Mouse (Mus musculus) forebrain, embryonic 16.5 days (tissue): ENCODE results near the gene Olfr1180. TPM values are rescaled to one million over a fixed set of nuclear protein-coding genes. Genes with fewer than 3 reads are reported as not detected.
"Not testable (repeated sequence)": the region's sequence is repeated elsewhere in the genome, so short reads cannot be mapped to it uniquely, and the experiment has no call there.

Experiments used
- ATAC-seq: fragments of 200-750 bp; cut with Nextera tagmentation; 2 replicates; pipeline ENCODE4 v1.8.0; 2017; ENCODE audit warnings: mild to moderate bottlenecking, moderate library complexity
- H3K27ac ChIP-seq: fragments of 300-500 bp; sonication (generic); 2 replicates; pipeline ENCODE4 v1.5.1; 2014; ENCODE audit warnings: low read length, control low read depth
- H3K27me3 ChIP-seq: fragments of 300-500 bp; sonication (generic); replicated peaks from 2 replicates; pipeline ENCODE4 v1.6.1; 2014; ENCODE audit warnings: low read length; ENCODE audit not compliant: control insufficient read depth, insufficient read depth
- H3K36me3 ChIP-seq: fragments of 300-500 bp; sonication (generic); 2 replicates; pipeline ENCODE4 v1.6.1; 2014; ENCODE audit not compliant: control insufficient read depth, insufficient read depth
- H3K4me1 ChIP-seq: fragments of 300-500 bp; sonication (generic); replicated peaks from 2 replicates; pipeline ENCODE4 v1.6.1; 2014; ENCODE audit warnings: low read length; ENCODE audit not compliant: control insufficient read depth, insufficient read depth
- H3K4me2 ChIP-seq: fragments of 300-500 bp; sonication (generic); 2 replicates; pipeline ENCODE4 v1.6.1; 2014; ENCODE audit warnings: mild to moderate bottlenecking, low read length, control low read depth
- H3K4me3 ChIP-seq: fragments of 300-500 bp; sonication (generic); replicated peaks from 2 replicates; pipeline ENCODE4 v1.5.1; 2014; ENCODE audit warnings: mild to moderate bottlenecking, low read length, control low read depth
- H3K9ac ChIP-seq: fragments of 300-500 bp; sonication (generic); replicated peaks from 2 replicates; pipeline ENCODE4 v1.6.1; 2014; ENCODE audit warnings: low read depth, low read length, control low read depth
- H3K9me3 ChIP-seq: fragments of 300-500 bp; sonication (generic); 2 replicates; pipeline ENCODE4 v1.6.1; 2016; ENCODE audit warnings: low read length; ENCODE audit not compliant: control insufficient read depth
- WGBS: fragments of 180-500 bp; shearing (Covaris S2); extraction: QIAGEN DNeasy Blood & Tissue Kit; methylation state at CpG from one replicate; pipeline ENCODE4 v1.1.7; 2014; 5-methylcytosine and 5-hydroxymethylcytosine counted together
- polyA plus RNA-seq: library from polyadenylated mRNA; unstranded; fragments of >200 nt; fragmentation: Nextera tagmentation; extraction: Ambion mirVana; gene quantifications from 2 replicates; pipeline ENCODE4 v1.2.1, GENCODE M21; 2015

Olfr1180 gene
- not detected in 2 replicates for polyA plus RNA-seq

- Histone ChIP-seq H3K9me3 (no peaks in the 10 kb centered on the region), H3K4me2 (no peak within 1 kb of the TSS), H3K27ac (no peak within 1 kb of the TSS), H3K4me1 (no peaks in the 10 kb centered on the region), H3K9ac (no peak within 1 kb of the TSS), H3K36me3 (no peaks in the 10 kb centered on the region), H3K4me3 (no peak within 1 kb of the TSS), H3K27me3 (no peaks in the 10 kb centered on the region)
- no peak for ATAC-seq
- 83% methylated on average over 2 of the region's 2 CpGs for WGBS
Observed at GRCm38 (mm10) chr2:88419051-88419450, at the start of gene Olfr1180. Gene Olfr1180 (minus strand): TSS chr2:88419151.

- H3K9ac ChIP-seq, ATAC-seq, H3K9me3 ChIP-seq, H3K36me3 ChIP-seq, H3K27ac ChIP-seq, H3K27me3 ChIP-seq, H3K4me2 ChIP-seq, H3K4me3 ChIP-seq, H3K4me1 ChIP-seq: not testable (repeated sequence)
- WGBS = 94% methylated on average over 1 of the region's 1 CpGs
Observed at GRCm38 (mm10) chr2:88454567-88454966, 35.6 kb upstream of the Olfr1180 start, which contains the start of gene Olfr1183. Gene Olfr1183 (plus strand): TSS chr2:88454867.

DNA sequence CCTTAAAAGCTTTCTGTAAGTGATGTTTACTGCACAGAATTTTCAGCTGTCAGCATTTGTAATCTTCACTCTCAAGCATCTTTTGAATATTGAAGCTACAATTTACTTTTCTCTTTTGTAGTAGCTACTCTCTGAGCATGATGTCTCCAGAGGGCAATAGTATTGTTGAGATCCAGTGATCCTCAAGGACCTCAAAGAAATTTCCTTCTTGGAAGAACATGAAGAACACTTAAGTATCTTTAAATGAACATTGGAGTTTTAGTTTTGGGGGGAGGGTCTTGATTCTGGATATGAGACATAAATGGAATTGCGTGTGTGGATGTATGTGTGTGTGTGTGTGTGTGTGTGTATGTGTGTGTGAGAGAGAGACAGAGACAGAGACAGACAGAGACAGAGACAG, 30.1 kb upstream of the Olfr1180 start, which contains the start of gene Gm13757:
TSS of gene Gm13757 (minus strand) at position 101 of the 400 bp plus-strand sequence.
- H3K4me2 ChIP-seq = no peak within 1 kb of the TSS
- no peaks in the 10 kb centered on the region for H3K27me3 ChIP-seq
- H3K9ac ChIP-seq = no peak within 1 kb of the TSS
- 90% methylated on average over 1 of the region's 1 CpGs for WGBS
- no peaks in the 10 kb centered on the region for H3K4me1 ChIP-seq
- ATAC-seq = no peak
- H3K27ac ChIP-seq = no peak within 1 kb of the TSS
- no peaks in the 10 kb centered on the region for H3K9me3 ChIP-seq
- no peaks in the 10 kb centered on the region for H3K36me3 ChIP-seq
- H3K4me3 ChIP-seq = no peak within 1 kb of the TSS

DNA sequence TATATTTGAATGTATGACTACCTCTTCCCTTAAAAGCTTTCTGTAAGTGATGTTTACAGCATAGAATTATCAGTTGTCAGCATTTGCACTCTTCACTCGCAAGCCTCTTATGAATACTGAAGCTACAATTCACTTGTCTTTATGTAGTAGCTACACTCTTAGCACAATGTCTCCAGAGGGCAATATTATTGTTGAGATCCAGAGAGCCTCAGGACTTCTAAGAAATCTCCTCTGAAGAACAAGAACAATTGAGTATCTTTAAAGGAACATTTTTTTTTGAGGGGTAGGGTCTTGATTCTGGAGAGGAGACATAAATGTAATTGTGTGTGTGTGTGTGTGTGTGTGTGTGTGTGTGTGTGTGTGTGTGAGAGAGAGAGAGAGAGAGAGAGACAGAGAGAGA, 7.1 kb upstream of the Olfr1180 start, which contains the start of gene Olfr1181:
TSS of gene Olfr1181 (minus strand) at position 101 of the 400 bp plus-strand sequence.
- ATAC-seq = no peak

DNA sequence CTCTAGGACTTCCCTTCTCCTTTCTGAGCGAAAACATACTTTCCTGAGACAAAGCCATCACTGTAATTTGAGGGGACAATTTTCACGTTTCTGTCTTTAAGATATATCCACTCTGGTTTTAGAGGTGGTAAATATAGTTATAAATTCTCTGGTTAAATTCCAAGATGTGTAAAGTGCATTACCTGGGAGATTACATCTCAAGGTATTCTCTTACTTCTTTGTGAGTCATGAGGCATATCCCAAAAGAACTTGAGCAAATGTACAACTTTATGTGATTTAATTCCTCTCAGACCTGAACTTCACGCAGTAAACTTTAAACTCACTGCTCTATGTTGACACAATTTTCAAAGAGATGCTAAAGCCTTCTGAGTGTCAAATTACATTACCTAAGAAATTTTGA, 12.6 kb downstream of the Olfr1180 start, which contains the start of gene Olfr1179:
TSS of gene Olfr1179 (minus strand) at position 101 of the 400 bp plus-strand sequence.
- Histone ChIP-seq H3K9me3 (no peaks in the 10 kb centered on the region), H3K4me1 (no peaks in the 10 kb centered on the region), H3K27ac (no peak within 1 kb of the TSS), H3K9ac (no peak within 1 kb of the TSS), H3K27me3 (no peaks in the 10 kb centered on the region), H3K4me2 (no peak within 1 kb of the TSS), H3K4me3 (no peak within 1 kb of the TSS), H3K36me3 (no peaks in the 10 kb centered on the region)
- no peak for ATAC-seq
- 85% methylated on average over 3 of the region's 3 CpGs for WGBS

More for the DNA sequence above, 7.1 kb upstream of the Olfr1180 start, which contains the start of gene Olfr1181:
- H3K27me3 ChIP-seq = no peaks in the 10 kb centered on the region
- no peak within 1 kb of the TSS for H3K27ac ChIP-seq
- WGBS = 96% methylated on average over 1 of the region's 1 CpGs
- no peaks in the 10 kb centered on the region for H3K36me3 ChIP-seq
- H3K4me3 ChIP-seq = no peak within 1 kb of the TSS
- H3K4me2 ChIP-seq = no peak within 1 kb of the TSS
- H3K9ac ChIP-seq = no peak within 1 kb of the TSS
- H3K9me3 ChIP-seq = no peaks in the 10 kb centered on the region
- H3K4me1 ChIP-seq = no peaks in the 10 kb centered on the region

DNA sequence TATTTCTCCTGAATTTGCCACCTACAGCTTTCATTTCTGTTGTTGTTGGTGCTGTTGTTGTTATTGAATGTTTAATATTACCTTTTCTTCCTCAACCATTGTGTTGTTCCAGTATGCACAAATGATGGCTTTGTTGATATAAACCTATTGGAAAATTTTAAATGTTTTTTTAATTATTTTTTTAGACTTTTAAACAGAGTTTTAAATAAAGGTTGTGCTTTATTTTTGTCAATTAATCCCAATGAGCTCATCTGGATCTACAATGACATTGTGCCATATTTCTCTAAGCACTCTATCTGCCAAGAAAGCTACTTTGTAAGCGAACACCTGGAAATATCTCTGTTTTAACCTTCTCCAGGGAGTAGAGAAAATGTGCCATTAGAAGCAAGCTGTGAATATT, 32.2 kb downstream of the Olfr1180 start, which contains the start of gene Olfr1178:
TSS of gene Olfr1178 (plus strand) at position 301 of the 400 bp plus-strand sequence.
- Histone ChIP-seq H3K27ac (no peak within 1 kb of the TSS), H3K4me1 (no peaks in the 10 kb centered on the region), H3K9ac (no peak within 1 kb of the TSS), H3K4me3 (no peak within 1 kb of the TSS), H3K27me3 (no peaks in the 10 kb centered on the region), H3K4me2 (no peak within 1 kb of the TSS), H3K9me3 (no peaks in the 10 kb centered on the region), H3K36me3 (no peaks in the 10 kb centered on the region)
- no peak for ATAC-seq
- WGBS = 85% methylated on average over 1 of the region's 1 CpGs

Other genes starting within 250 kb of the Olfr1180 start
- gene Olfr1168, start 237.3 kb downstream of the Olfr1180 start, polyA plus RNA-seq = not detected in 2 replicates
- not detected in 2 replicates for gene Olfr1170, start 190.8 kb downstream of the Olfr1180 start, polyA plus RNA-seq
- gene Olfr1173, start 139.3 kb downstream of the Olfr1180 start, polyA plus RNA-seq = not detected in 2 replicates
- gene Olfr1174-ps, start 104.0 kb downstream of the Olfr1180 start, polyA plus RNA-seq = not detected in 2 replicates
- not detected in 2 replicates for gene Olfr1175-ps, start 91.9 kb downstream of the Olfr1180 start, polyA plus RNA-seq
- not detected in 2 replicates for gene Olfr1176, start 82.4 kb downstream of the Olfr1180 start, polyA plus RNA-seq
- not detected in 2 replicates for gene Olfr1177-ps, start 72.7 kb downstream of the Olfr1180 start, polyA plus RNA-seq
- gene Olfr1178, start 32.1 kb downstream of the Olfr1180 start, polyA plus RNA-seq = not detected in 2 replicates
- gene Olfr1179, start 12.7 kb downstream of the Olfr1180 start, polyA plus RNA-seq = not detected in 2 replicates
- gene Olfr1181, start 7.0 kb upstream of the Olfr1180 start, polyA plus RNA-seq = not detected in 2 replicates
- gene Gm13757, start 30.0 kb upstream of the Olfr1180 start, polyA plus RNA-seq = not detected in 2 replicates
- gene Olfr1183, start 35.7 kb upstream of the Olfr1180 start, polyA plus RNA-seq = not detected in 2 replicates
- not detected in 2 replicates for gene Olfr1184, start 64.4 kb upstream of the Olfr1180 start, polyA plus RNA-seq
- not detected in 2 replicates for gene Olfr1185-ps1, start 74.2 kb upstream of the Olfr1180 start, polyA plus RNA-seq
- gene Olfr1186, start 99.4 kb upstream of the Olfr1180 start, polyA plus RNA-seq = not detected in 2 replicates
- not detected in 2 replicates for gene Olfr1188, start 137.8 kb upstream of the Olfr1180 start, polyA plus RNA-seq
- gene Olfr1189, start 167.3 kb upstream of the Olfr1180 start, polyA plus RNA-seq = not detected in 2 replicates
- not detected in 2 replicates for gene Olfr1191-ps1, start 221.4 kb upstream of the Olfr1180 start, polyA plus RNA-seq
- gene Olfr1192-ps1, start 229.4 kb upstream of the Olfr1180 start, polyA plus RNA-seq = not detected in 2 replicates